Mouse (Mus musculus) liver, adult 2 months (tissue): ENCODE data around the gene Gstp3. TPM values are rescaled to one million over a fixed set of nuclear protein-coding genes. Genes with fewer than 3 reads are reported as not detected.

Experiments used
- DNase-seq: peaks from one replicate; pipeline ENCODE4 v3.0.0-alpha.2; 2011; ENCODE audit warnings: low read depth, low spot score; ENCODE audit errors: extremely low read depth
- H3K27ac ChIP-seq: fragments of 200-500 bp; replicated peaks from 2 replicates; pipeline ENCODE4 v1.5.1; 2012; ENCODE audit warnings: low read depth, mild to moderate bottlenecking, control low read depth, inconsistent platforms, low read length; ENCODE audit not compliant: insufficient read depth
- H3K27me3 ChIP-seq: fragments of 200-500 bp; 2 replicates; pipeline ENCODE4 v1.6.1; 2012; ENCODE audit warnings: mild to moderate bottlenecking, moderate library complexity, low read length, inconsistent platforms; ENCODE audit not compliant: control insufficient read depth, insufficient read depth
- H3K36me3 ChIP-seq: fragments of 200-500 bp; 2 replicates; pipeline ENCODE4 v1.6.1; 2012; ENCODE audit warnings: low read length, inconsistent platforms; ENCODE audit not compliant: control insufficient read depth, insufficient read depth
- H3K4me1 ChIP-seq: fragments of 200-500 bp; 2 replicates; pipeline ENCODE4 v1.6.1; 2011; ENCODE audit warnings: low read length; ENCODE audit not compliant: control insufficient read depth, insufficient read depth
- H3K4me3 ChIP-seq: fragments of 200-500 bp; 2 replicates; pipeline ENCODE4 v1.5.1; 2011; ENCODE audit warnings: low read depth, mild to moderate bottlenecking, control low read depth, low read length, moderate library complexity; ENCODE audit not compliant: insufficient read depth
- H3K79me2 ChIP-seq: fragments of 200-500 bp; 2 replicates; pipeline ENCODE4 v1.6.1; 2012; ENCODE audit warnings: inconsistent platforms, mild to moderate bottlenecking, low read length, moderate library complexity; ENCODE audit not compliant: control insufficient read depth, insufficient read depth
- H3K9ac ChIP-seq: fragments of 200-500 bp; 2 replicates; pipeline ENCODE4 v1.6.1; 2012; ENCODE audit warnings: low read depth, mild to moderate bottlenecking, control low read depth, inconsistent platforms, low read length
- CTCF ChIP-seq: fragments of 200-500 bp; IDR thresholded peaks from 2 replicates; pipeline ENCODE4 v1.5.1; 2011; ENCODE audit warnings: low read depth, low read length, control low read depth
- POLR2A ChIP-seq: fragments of 200-500 bp; IDR thresholded peaks from 2 replicates; pipeline ENCODE4 v1.6.1; 2011; ENCODE audit warnings: low read length, control low read depth; ENCODE audit not compliant: insufficient read depth; ENCODE audit errors: extremely low read depth
- WGBS: fragments of 180-500 bp; shearing (Covaris S2); methylation state at CpG from one replicate; pipeline ENCODE4 v1.1.7; 2018; 5-methylcytosine and 5-hydroxymethylcytosine counted together
- polyA plus RNA-seq: library from polyadenylated mRNA; depleted of rRNA; stranded (reverse); fragments of >200 nt; gene quantifications from 2 replicates; pipeline ENCODE4 v1.2.3, GENCODE M21; 2012
- total RNA-seq: library from RNA; depleted of rRNA; stranded (reverse); fragments of >200 nt; gene quantifications from 2 replicates; pipeline ENCODE4 v1.2.3, GENCODE M21; 2014

Gstp3 gene
- total and polyA plus RNA-seq, 2 experiments = 21.5 to 54.3 TPM

- TF ChIP-seq CTCF = no peak
- no peak for TF ChIP-seq POLR2A
- Histone ChIP-seq H3K9ac (no peak overlapping the region), H3K36me3 (no peaks in the 10 kb centered on the region), H3K27me3 (no peaks in the 10 kb centered on the region), H3K79me2 (no peaks in the 10 kb centered on the region), H3K4me1 (peaks cover 17% of the 10 kb centered on the region; the same call in 1 of the 2 replicates), H3K4me3 (no peak overlapping the region), H3K27ac (no peak overlapping the region)
- no peak for DNase-seq
- 92% methylated on average over 11 of the region's 11 CpGs for WGBS
Measured at GRCm38 (mm10) chr19:4082219-4082965, 23.0 kb upstream of the Gstp3 start.

- Histone ChIP-seq H3K27ac (no peak within 1 kb of the TSS; the same call in 1 of the 2 replicates), H3K36me3 (no peaks in the 10 kb centered on the region), H3K4me1 (peaks cover 17% of the 10 kb centered on the region; the same call in 1 of the 2 replicates), H3K27me3 (no peaks in the 10 kb centered on the region), H3K4me3 (no peak within 1 kb of the TSS), H3K79me2 (no peaks in the 10 kb centered on the region), H3K9ac (0 out of 2 replicates have a peak within 1 kb of the TSS, but pooled peaks have one; percentile 36)
- no peak for DNase-seq
- TF ChIP-seq CTCF (no peak), POLR2A (no peak)
- 47% methylated on average over 3 of the region's 3 CpGs for WGBS
Measured at GRCm38 (mm10) chr19:4081394-4081793, 22.0 kb upstream of the Gstp3 start, which contains the start of gene Cabp2. Cabp2 (plus strand) TSS chr19:4081578.

GRCm38 (mm10) chr19:4080511-4081009 is 21.2 kb upstream of the Gstp3 start:
- H3K27me3 ChIP-seq = no peaks in the 10 kb centered on the region
- DNase-seq = peak; percentile 56
- H3K4me3 ChIP-seq = no peak overlapping the region
- 0 out of 2 replicates have a peak overlapping the region, but pooled peaks have one; percentile 36 for H3K9ac ChIP-seq
- H3K4me1 ChIP-seq = peaks cover 19% of the 10 kb centered on the region; the same call in 1 of the 2 replicates
- no peaks in the 10 kb centered on the region for H3K79me2 ChIP-seq
- no peak overlapping the region; the same call in 1 of the 2 replicates for H3K27ac ChIP-seq
- peak; percentile 79 for TF ChIP-seq CTCF
- TF ChIP-seq POLR2A = no peak
- 23% methylated on average over 8 of the region's 8 CpGs for WGBS
- no peaks in the 10 kb centered on the region for H3K36me3 ChIP-seq

GRCm38 (mm10) chr19:4079594-4079993 is 20.2 kb upstream of the Gstp3 start:
- H3K27ac ChIP-seq = no peak overlapping the region
- H3K4me1 ChIP-seq = peaks cover 17% of the 10 kb centered on the region; the same call in 1 of the 2 replicates
- 91% methylated on average over 1 of the region's 1 CpGs for WGBS
- no peak overlapping the region for H3K9ac ChIP-seq
- H3K36me3 ChIP-seq = no peaks in the 10 kb centered on the region
- H3K79me2 ChIP-seq = no peaks in the 10 kb centered on the region
- H3K27me3 ChIP-seq = no peaks in the 10 kb centered on the region
- no peak for TF ChIP-seq POLR2A
- TF ChIP-seq CTCF = no peak
- DNase-seq = no peak
- no peak overlapping the region for H3K4me3 ChIP-seq

- WGBS = 33% methylated on average over 1 of the region's 1 CpGs
- H3K79me2 ChIP-seq = no peaks in the 10 kb centered on the region
Measured at GRCm38 (mm10) chr19:4075531-4075930, 16.2 kb upstream of the Gstp3 start.

More at GRCm38 (mm10) chr19:4075531-4075930, 16.2 kb upstream of the Gstp3 start:
- no peak overlapping the region for H3K27ac ChIP-seq
- TF ChIP-seq POLR2A = no peak
- H3K4me3 ChIP-seq = no peak overlapping the region
- H3K27me3 ChIP-seq = no peaks in the 10 kb centered on the region
- no peaks in the 10 kb centered on the region for H3K36me3 ChIP-seq
- no peak overlapping the region for H3K9ac ChIP-seq
- peaks cover 25% of the 10 kb centered on the region for H3K4me1 ChIP-seq
- DNase-seq = peak; percentile 78
